Mouse (Mus musculus): ENCODE measurements around the gene Sdf2l1.

Sdf2l1 gene

DNA sequence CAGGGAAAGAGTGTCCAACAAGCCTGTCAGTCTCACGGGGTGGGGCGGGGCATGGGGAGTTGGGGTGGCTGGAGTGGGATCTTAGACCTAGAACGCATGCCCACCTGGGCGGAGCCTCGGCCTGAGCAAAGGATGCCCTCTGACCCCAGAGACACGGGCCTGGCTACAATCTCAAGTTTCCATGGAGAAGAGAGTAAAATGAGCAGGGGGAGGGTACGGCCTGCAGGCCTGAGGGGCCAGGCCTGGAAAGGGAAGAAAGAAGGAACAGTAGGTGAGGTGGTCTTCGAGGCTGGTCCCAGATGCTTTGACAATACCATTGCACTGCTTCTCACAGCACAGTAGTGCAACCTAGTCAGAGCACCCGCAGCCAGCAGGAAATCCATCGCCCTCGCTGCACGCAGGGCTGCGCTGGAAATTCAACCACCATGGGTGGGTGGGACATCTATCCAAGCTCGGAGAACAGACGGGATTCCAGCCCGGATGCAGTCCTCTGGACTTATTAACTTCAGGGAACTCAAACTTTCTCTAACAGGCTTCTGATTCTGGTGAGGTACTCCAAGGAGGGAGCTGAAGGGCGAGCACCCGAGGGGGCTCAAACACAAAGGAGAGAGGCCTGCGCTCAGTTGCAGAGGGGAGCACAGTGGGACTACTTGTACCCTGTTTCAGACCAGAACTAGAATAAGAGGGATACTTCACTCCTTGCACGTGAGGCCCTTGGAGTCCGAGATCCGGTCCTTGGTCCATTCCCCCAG, 7.9 kb downstream of the Sdf2l1 start:
- DNase-seq (ENCODE audit: inconsistent ontology term): no peak

DNA sequence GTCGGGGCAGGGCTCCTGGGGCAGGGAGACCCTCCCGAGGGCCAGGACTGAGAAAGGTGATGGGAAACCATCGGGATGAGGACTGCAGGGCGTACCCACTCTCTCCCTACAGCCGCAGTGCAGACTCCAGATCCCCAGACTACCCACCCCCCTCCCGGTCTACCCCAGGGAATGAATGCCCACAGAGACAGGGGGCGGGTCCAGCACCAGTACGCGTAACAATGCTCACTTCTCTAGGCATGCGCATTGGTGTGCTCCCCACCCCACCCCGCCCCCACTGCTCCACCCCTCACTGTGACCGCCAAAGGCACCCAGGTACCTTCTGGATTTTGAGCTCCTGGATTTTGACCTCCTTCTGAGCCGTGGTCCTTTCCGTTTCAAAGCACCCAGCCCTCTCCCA, 10.6 kb downstream of the Sdf2l1 start:
- no peak for DNase-seq (ENCODE audit: inconsistent ontology term)

DNA sequence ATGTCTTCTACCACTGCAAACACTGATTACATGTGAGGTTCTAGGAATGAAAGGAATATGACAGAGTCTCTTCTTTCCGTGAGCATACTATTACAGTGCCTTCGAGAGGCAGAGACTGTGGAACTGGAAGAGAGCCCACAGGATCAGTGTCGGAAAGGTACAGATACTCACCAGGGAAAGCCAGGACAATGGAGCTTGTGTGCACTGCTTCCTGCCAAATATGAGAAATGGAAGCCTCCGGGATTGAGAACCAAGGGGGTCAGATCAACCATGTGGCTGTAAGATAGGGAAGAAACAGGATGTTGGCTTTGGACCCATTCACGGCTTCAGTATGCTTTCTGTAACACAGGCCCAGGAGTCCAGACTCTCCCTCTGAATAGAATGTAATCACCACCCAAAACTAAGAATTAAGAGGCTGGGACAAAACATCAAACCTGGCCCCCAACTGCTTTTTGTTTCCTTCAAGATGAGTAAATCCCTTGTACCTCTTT, 14.8 kb downstream of the Sdf2l1 start:
- no peak for DNase-seq (ENCODE audit: inconsistent ontology term)

DNA sequence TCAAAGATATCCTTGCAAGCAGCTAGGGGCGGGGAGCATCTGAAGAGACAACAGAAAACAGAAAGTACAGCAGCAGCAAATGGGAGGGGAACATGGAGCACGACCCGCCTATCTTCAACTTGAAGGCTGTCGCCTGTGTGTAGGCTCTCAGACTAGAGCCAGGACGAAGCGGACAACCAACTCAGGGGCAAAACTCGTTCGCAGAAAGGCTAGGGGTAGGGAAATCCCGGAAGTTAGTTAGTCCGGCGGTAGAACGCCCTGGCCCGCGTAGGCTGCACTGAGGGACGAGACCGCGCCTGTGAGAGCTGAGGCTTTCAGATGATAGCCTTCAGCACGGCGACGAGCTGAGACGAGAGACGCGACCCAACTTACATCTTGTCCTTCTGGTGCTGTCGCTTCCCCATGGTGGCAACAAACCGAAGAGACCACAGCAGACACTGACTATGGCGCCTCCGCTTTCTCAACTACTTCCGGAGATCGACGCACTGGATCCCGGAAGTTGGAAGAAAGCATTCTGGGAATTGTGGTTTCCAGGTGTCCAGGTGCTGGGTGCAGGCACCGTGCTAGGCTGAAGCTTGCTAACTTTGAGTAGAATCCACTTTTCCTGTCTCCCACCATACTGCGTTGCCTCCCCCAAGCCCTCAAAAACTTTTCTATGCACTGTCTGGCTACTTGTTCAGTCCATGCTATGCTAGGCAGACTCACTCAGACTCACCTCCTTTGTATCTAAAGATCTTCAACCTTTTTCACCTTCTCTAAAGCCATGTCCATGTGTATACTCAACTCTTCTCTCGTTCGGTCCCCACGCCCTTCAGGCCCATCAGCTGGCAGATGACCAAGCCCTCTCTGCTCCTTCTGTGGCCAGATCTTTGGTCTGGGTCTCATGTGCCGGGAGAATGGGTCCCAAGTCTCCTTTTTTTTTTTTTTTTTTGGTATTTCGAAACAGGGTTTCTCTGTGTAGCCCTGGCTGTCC, 21.1 kb downstream of the Sdf2l1 start, which contains the start of gene Ppil2:
Gene Ppil2 (minus strand): TSS at position 487 of the 973 bp plus-strand sequence.
- DNase-seq (ENCODE audit: inconsistent ontology term): peak; percentile 51

DNA sequence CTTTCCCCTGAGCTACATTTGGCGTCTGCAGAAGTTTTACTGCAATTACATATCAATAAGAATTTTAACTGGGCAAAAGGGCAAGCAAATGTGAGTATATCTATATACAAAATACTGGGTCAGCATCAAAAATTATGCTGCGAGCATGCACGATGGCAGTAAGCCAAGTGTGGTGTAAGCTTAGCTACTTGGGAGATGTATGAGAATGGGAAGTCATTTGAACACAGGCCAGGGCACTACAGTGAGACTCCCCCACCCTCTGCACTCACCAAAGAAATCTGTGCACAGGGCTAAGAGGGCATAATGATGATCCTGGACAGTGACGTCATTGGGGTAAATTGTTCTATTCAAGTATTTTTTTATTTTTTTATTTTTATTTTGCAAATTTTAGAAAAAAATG, 27.6 kb downstream of the Sdf2l1 start:
- DNase-seq (ENCODE audit: inconsistent ontology term): no peak

DNA sequence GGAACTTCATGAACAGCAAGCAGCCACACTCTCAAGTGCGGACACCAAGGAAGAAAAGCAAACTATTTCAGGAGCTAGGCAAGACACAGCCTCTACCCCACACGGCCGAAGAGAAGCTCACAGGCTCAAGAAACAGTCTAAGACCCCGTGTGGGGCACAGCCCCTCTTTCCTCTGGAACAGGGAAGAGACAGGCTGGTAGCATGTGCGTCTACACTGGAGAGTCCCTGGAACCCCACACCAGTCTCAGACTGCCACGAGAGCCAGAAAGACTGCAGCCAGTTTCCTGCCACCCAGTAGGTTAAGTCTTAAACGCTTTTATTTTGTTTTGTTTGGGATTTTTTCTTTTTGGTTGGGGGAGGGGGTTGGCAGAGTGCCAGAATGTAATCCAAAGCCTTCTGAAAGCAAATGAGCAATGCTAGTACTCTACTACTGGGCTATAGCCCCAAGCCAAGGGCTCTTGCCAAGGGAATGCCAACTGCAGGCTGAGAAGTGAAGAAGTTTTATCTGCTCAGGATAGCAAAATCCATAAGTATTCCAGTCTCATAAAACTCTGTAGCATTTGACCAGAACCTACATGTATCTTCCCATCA, 29.5 kb downstream of the Sdf2l1 start:
- DNase-seq (ENCODE audit: inconsistent ontology term): peak; percentile 30

DNA sequence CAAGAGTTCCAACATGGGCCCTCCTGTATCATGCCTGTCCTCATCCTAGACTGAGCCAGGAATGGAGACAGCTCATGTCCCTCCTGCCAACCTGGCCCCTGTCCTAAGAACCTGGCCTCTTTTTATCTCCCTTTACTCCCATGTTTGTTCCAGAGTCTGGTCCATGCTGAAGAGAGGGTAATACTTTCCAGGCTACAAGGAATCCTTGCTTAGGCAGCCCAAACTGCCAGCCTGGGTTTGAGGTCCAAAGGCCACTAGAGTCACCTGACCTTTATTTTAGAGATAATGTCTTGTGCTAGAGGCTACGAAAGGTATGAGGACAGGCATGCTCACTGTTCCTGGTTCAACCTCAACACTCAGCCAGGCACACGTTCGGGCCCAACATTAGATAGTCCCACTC, 35.2 kb downstream of the Sdf2l1 start:
- DNase-seq (ENCODE audit: inconsistent ontology term): no peak

DNA sequence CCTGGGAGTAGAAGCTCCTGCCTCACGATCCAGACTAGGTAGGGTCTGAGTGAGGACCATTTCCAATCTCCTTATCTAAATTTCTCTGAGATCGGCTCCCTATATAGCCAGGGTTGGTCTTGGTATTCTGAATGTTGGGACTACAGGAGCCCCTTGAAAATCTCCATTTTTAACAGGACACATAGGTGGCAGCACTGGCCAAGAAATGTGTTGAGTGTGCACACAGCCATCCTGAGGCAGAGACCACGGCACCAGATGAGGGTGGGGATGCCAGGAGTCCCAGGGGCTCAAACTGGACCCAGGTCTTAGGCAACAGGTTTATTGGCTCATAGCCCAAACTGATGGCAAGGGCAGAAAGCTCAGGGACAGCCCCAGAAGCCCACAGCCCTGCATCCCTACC, 43.8 kb downstream of the Sdf2l1 start:
- no peak for DNase-seq (ENCODE audit: inconsistent ontology term)

DNA sequence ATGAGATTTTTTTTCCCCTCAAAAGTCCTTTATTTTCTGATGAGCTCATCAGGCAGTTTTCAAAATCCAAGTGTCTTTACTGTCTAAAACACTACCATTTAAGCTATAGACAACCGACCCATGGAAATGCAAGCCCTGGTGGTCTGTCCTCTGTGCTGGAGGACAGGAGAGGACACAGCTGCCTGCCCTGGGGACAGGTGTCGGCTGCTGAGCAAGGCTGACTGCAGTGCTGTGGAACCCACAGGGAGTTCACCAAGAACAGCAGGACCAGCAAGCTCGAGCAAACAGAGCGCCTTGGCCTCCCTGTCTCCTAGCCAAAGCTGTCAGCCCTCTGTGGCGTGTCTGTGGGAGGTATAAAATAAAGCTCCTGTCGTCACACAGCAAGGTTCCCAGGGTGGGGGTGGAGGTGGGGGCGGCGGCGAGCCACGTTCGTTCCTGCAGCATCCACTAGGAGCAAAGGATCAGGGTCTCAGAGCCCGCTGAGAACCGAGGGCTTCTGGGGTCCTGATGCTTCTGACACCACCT, 45.5 kb downstream of the Sdf2l1 start:
- no peak for DNase-seq (ENCODE audit: inconsistent ontology term)

DNA sequence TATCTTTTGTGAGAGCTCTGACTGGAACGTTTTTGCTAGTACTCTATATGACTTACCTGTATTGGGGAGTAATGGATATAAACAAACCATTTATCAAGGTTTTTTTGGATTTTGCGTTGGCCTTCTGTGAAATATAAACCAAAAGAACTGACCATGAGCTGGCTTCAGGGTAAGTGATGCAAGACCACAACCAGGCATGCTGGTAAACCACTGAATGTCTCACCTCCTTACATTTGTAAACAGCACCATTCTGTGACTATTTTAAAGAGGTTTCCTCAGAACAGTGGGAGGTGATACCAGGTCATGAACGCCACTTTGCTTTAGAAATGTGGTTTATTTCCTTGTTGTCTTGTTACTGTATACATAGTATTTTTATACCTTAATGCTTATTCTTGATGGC, 45.9 kb downstream of the Sdf2l1 start:
- DNase-seq (ENCODE audit: inconsistent ontology term): no peak

DNA sequence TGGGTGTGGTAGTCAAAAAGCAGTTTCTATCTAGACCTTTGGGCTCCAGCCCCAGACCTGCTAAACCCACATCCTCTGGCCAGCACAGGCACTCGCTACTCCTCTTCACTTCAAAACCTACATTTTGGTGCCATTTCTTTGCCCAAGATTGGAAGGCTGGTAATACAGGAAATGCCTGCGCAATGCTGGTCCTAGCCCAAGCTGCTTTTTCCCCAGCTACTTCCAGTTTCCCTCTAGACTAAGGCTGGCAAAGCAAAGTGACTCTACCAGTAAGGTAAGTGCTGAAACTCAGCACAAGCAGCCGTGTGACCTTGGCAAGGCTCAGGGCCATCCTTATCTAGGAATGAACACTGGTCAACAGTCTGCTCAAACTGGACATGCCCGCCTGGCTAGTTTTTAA, 46.5 kb downstream of the Sdf2l1 start:
- DNase-seq (ENCODE audit: inconsistent ontology term): no peak

DNA sequence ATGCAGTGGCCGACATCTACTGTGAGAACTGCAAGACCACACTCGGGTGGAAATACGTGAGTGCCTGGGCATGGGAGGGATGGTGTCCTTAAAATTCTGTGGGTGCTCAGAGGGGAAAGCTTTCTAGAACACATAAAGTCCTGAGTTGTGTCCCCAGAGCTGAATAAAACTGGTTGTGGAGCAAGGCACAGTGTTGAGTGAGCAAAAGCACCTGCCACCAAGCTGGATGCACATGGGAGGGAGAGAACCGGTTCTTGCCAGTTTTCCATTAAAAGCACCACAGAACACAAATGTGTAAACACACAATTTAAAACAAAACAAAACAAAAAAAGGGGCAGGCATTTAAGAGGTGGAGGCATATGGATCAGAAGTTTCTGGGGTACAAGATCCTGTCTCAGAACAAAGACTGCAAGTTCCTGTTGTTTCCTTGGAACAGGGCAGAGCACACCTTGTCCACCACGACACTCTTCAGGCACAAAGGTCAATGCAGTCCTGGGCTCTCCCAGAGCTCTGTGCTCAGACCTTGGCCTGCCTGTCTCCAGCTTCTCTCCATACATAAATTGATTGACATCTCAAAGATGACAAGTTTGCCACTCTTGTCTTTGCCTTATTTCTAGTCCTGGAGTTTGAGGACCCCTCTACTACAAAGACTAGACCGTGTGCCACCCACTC, 49.9 kb downstream of the Sdf2l1 start:
- no peak for DNase-seq (ENCODE audit: inconsistent ontology term)

Measured in Muller cell, postnatal 12 days (primary cell).